Mouse (Mus musculus): ENCODE data around the gene Emilin3. TPM values are rescaled to one million over a fixed set of nuclear protein-coding genes. Genes with fewer than 3 reads are reported as not detected.
A peak's percentile ranks its signal among the peaks of the same experiment; 100 is the strongest.

Gene Emilin3
- polyA plus RNA-seq, 1 experiment from 2014 or later, result 2.2 TPM

GRCm38 (mm10) chr2:160874231-160874877 lies 37.8 kb downstream of the Emilin3 start:
- H3K36me3 ChIP-seq (ENCODE audit: control insufficient read depth, insufficient read depth, low read length), result no peaks in the 10 kb centered on the region
- DNase-seq (ENCODE audit: low spot score), result no peak
- 85% methylated on average over 5 of the region's 5 CpGs for WGBS
- H3K27me3 ChIP-seq (ENCODE audit: control insufficient read depth, insufficient read depth, low read length), result no peaks in the 10 kb centered on the region
- peaks cover 5% of the 10 kb centered on the region; the same call in 1 of the 2 replicates for H3K4me1 ChIP-seq (replicated peaks; ENCODE audit: control insufficient read depth, insufficient read depth, low read length)
- ATAC-seq (replicated peaks; ENCODE audit: low FRiP score), result no peak
- H3K9me3 ChIP-seq (ENCODE audit: control insufficient read depth, low read length), result peaks cover 2% of the 10 kb centered on the region; the same call in 1 of the 2 replicates
- no peak overlapping the region for H3K27ac ChIP-seq (ENCODE audit: low read depth, low read length)
- no peak overlapping the region for H3K9ac ChIP-seq (ENCODE audit: low read length)
- H3K4me2 ChIP-seq (ENCODE audit: low read depth, low read length, severe bottlenecking), result no peak overlapping the region
- H3K4me3 ChIP-seq (ENCODE audit: low read depth, low read length), result no peak overlapping the region

GRCm38 (mm10) chr2:160872890-160873382 lies 39.2 kb downstream of the Emilin3 start, which contains the start of gene Zhx3:
Zhx3 (minus strand) TSS chr2:160872998.
- DNase-seq (ENCODE audit: low spot score) (peak; percentile 99), ATAC-seq (replicated peaks; ENCODE audit: low FRiP score) (peak; percentile 98)
- peak within 1 kb of the TSS; percentile 91 for H3K27ac ChIP-seq (ENCODE audit: low read depth, low read length)
- peaks cover 5% of the 10 kb centered on the region; the same call in 1 of the 2 replicates for H3K4me1 ChIP-seq (replicated peaks; ENCODE audit: control insufficient read depth, insufficient read depth, low read length)
- no peaks in the 10 kb centered on the region for H3K36me3 ChIP-seq (ENCODE audit: control insufficient read depth, insufficient read depth, low read length)
- peak within 1 kb of the TSS; percentile 78 for H3K4me2 ChIP-seq (ENCODE audit: low read depth, low read length, severe bottlenecking)
- H3K27me3 ChIP-seq (ENCODE audit: control insufficient read depth, insufficient read depth, low read length), result no peaks in the 10 kb centered on the region
- 1% methylated on average over 47 of the region's 48 CpGs for WGBS
- peak within 1 kb of the TSS; percentile 87 for H3K9ac ChIP-seq (ENCODE audit: low read length)
- H3K4me3 ChIP-seq (ENCODE audit: low read depth, low read length), result peak within 1 kb of the TSS; percentile 80
- peaks cover 2% of the 10 kb centered on the region; the same call in 1 of the 2 replicates for H3K9me3 ChIP-seq (ENCODE audit: control insufficient read depth, low read length)

DNA sequence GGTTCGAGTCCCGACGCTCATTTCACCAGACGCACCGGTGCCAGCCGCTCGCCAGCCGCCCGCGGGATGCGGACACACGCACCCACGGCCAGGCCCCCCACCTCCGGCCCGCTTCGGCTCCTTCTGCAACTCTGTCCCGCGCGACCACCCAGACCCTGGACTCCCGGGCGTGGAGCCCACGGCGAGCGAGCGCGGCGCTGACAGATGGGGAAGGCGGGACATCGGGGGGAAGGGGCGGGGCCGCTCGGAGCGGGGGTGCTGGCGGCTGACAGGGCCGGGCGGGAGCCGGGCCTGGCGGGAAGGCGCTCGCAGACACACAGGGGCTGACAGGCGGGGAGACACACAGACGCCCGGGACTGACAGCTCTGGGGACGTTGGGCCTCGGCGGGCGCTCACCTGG lies 39.7 kb downstream of the Emilin3 start:
- no peaks in the 10 kb centered on the region for H3K27me3 ChIP-seq (ENCODE audit: control insufficient read depth, insufficient read depth, low read length)
- peak overlapping the region; percentile 80 for H3K4me3 ChIP-seq (ENCODE audit: low read depth, low read length)
- peak; percentile 87 for DNase-seq (ENCODE audit: low spot score)
- WGBS, result under 1% methylated on average over 38 of the region's 47 CpGs
- peak overlapping the region; percentile 87 for H3K9ac ChIP-seq (ENCODE audit: low read length)
- H3K4me1 ChIP-seq (replicated peaks; ENCODE audit: control insufficient read depth, insufficient read depth, low read length), result peaks cover 5% of the 10 kb centered on the region; the same call in 1 of the 2 replicates
- H3K9me3 ChIP-seq (ENCODE audit: control insufficient read depth, low read length), result peaks cover 2% of the 10 kb centered on the region; the same call in 1 of the 2 replicates
- no peaks in the 10 kb centered on the region for H3K36me3 ChIP-seq (ENCODE audit: control insufficient read depth, insufficient read depth, low read length)
- peak; percentile 92 for ATAC-seq (replicated peaks; ENCODE audit: low FRiP score)
- peak overlapping the region; percentile 91 for H3K27ac ChIP-seq (ENCODE audit: low read depth, low read length)
- H3K4me2 ChIP-seq (ENCODE audit: low read depth, low read length, severe bottlenecking), result peak overlapping the region; percentile 78

- Histone ChIP-seq H3K27me3 (ENCODE audit: control insufficient read depth, insufficient read depth, low read length) (no peaks in the 10 kb centered on the region), H3K4me2 (ENCODE audit: low read depth, low read length, severe bottlenecking) (no peak overlapping the region), H3K4me1 (replicated peaks; ENCODE audit: control insufficient read depth, insufficient read depth, low read length) (peaks cover 5% of the 10 kb centered on the region; the same call in 1 of the 2 replicates), H3K27ac (ENCODE audit: low read depth, low read length) (no peak overlapping the region), H3K9ac (ENCODE audit: low read length) (no peak overlapping the region; the same call in 1 of the 2 replicates), H3K36me3 (ENCODE audit: control insufficient read depth, insufficient read depth, low read length) (no peaks in the 10 kb centered on the region), H3K4me3 (ENCODE audit: low read depth, low read length) (no peak overlapping the region), H3K9me3 (ENCODE audit: control insufficient read depth, low read length) (peaks cover 2% of the 10 kb centered on the region; the same call in 1 of the 2 replicates)
- ATAC-seq (replicated peaks; ENCODE audit: low FRiP score) (no peak), DNase-seq (ENCODE audit: low spot score) (no peak)
- 85% methylated on average over 3 of the region's 3 CpGs for WGBS
These were observed 40.8 kb downstream of the Emilin3 start for GRCm38 (mm10) chr2:160871310-160871709.

DNA sequence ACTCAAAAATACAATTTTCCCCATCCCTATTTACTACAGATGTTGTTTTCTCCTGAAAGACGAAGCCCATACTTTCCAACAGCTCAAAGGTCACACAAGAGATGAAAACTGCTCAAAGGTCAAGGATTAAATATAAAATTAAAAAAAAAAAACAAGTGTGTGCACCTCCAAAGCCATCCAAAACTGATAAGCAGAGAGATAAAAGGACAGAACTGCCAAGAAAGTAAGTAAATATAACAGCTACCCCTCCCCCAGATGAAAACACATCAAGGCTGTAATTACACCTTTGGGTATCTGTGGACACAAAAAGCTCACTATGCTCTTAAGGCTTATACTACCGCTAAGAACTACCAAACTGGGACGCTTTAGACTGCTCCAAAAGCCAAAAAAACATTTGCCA lies 42.7 kb downstream of the Emilin3 start:
- H3K27me3 ChIP-seq (ENCODE audit: control insufficient read depth, insufficient read depth, low read length), result no peaks in the 10 kb centered on the region
- H3K4me1 ChIP-seq (replicated peaks; ENCODE audit: control insufficient read depth, insufficient read depth, low read length), result peaks cover 5% of the 10 kb centered on the region; the same call in 1 of the 2 replicates
- no peaks in the 10 kb centered on the region for H3K36me3 ChIP-seq (ENCODE audit: control insufficient read depth, insufficient read depth, low read length)
- H3K9me3 ChIP-seq (ENCODE audit: control insufficient read depth, low read length), result no peaks in the 10 kb centered on the region
- H3K27ac ChIP-seq (ENCODE audit: low read depth, low read length), result no peak overlapping the region
- ATAC-seq (replicated peaks; ENCODE audit: low FRiP score) (no peak), DNase-seq (ENCODE audit: low spot score) (no peak)
- no peak overlapping the region for H3K4me3 ChIP-seq (ENCODE audit: low read depth, low read length)
- H3K4me2 ChIP-seq (ENCODE audit: low read depth, low read length, severe bottlenecking), result no peak overlapping the region
- H3K9ac ChIP-seq (ENCODE audit: low read length), result no peak overlapping the region
- 66% methylated on average over 3 of the region's 3 CpGs for WGBS

DNA sequence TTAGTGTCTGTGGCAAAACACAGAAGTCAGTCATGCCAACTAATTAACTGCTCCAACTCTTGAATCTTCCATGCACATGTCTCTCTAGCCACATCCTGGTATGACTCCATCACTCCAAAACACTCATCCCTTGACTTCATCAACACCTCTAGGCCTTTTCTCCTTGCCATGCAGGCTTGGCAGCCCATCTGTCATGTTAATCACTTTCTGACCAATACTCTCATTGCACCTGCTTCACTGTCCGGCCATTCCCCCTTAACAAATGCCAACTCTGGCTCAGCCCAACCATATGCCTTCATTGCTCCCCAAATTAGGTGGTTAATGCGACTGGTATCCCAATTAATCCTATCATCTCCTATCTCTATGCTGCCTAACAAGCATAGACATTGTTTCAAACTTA lies 46.9 kb downstream of the Emilin3 start:
- no peaks in the 10 kb centered on the region for H3K4me1 ChIP-seq (replicated peaks; ENCODE audit: control insufficient read depth, insufficient read depth, low read length)
- H3K9me3 ChIP-seq (ENCODE audit: control insufficient read depth, low read length), result no peaks in the 10 kb centered on the region
- no peak overlapping the region for H3K9ac ChIP-seq (ENCODE audit: low read length)
- no peak overlapping the region for H3K4me3 ChIP-seq (ENCODE audit: low read depth, low read length)
- ATAC-seq (replicated peaks; ENCODE audit: low FRiP score), result no peak
- no peak overlapping the region for H3K27ac ChIP-seq (ENCODE audit: low read depth, low read length)
- 61% methylated on average over 2 of the region's 2 CpGs for WGBS
- DNase-seq (ENCODE audit: low spot score), result no peak
- no peak overlapping the region for H3K4me2 ChIP-seq (ENCODE audit: low read depth, low read length, severe bottlenecking)
- H3K27me3 ChIP-seq (ENCODE audit: control insufficient read depth, insufficient read depth, low read length), result no peaks in the 10 kb centered on the region
- no peaks in the 10 kb centered on the region for H3K36me3 ChIP-seq (ENCODE audit: control insufficient read depth, insufficient read depth, low read length)

DNA sequence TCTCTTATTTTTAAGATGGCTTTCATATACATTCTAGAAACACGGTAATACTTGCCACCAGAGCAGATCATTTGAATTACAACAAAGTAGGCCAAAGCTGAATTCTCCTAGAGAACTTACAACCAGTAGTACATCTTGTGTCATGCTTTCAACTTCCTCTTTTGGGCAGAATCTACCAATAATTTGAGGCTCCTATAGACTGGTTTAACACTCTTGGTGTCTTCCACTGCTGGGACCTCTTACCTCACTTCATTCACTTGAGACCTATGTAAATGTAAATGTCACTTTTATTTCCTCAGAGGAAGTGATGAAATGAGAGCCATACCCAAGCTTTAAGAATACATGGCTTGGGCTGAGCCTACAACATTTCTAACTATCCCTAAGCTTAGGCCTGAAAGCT lies 48.0 kb downstream of the Emilin3 start:
- no peak overlapping the region for H3K4me3 ChIP-seq (ENCODE audit: low read depth, low read length)
- WGBS, result 92% methylated on average over 1 of the region's 1 CpGs
- no peak for ATAC-seq (replicated peaks; ENCODE audit: low FRiP score)

GRCm38 (mm10) chr2:160860363-160860762 lies 51.8 kb downstream of the Emilin3 start:
- Histone ChIP-seq H3K9ac (ENCODE audit: low read length) (no peak overlapping the region), H3K4me3 (ENCODE audit: low read depth, low read length) (no peak overlapping the region), H3K27ac (ENCODE audit: low read depth, low read length) (no peak overlapping the region), H3K36me3 (ENCODE audit: control insufficient read depth, insufficient read depth, low read length) (no peaks in the 10 kb centered on the region), H3K4me1 (replicated peaks; ENCODE audit: control insufficient read depth, insufficient read depth, low read length) (no peaks in the 10 kb centered on the region), H3K27me3 (ENCODE audit: control insufficient read depth, insufficient read depth, low read length) (no peaks in the 10 kb centered on the region), H3K9me3 (ENCODE audit: control insufficient read depth, low read length) (no peaks in the 10 kb centered on the region), H3K4me2 (ENCODE audit: low read depth, low read length, severe bottlenecking) (no peak overlapping the region)
- ATAC-seq (replicated peaks; ENCODE audit: low FRiP score) (no peak), DNase-seq (ENCODE audit: low spot score) (no peak)
- 86% methylated on average over 1 of the region's 1 CpGs for WGBS

More for the DNA sequence above, 48.0 kb downstream of the Emilin3 start:
- Histone ChIP-seq H3K9ac (ENCODE audit: low read length) (no peak overlapping the region), H3K9me3 (ENCODE audit: control insufficient read depth, low read length) (no peaks in the 10 kb centered on the region), H3K4me1 (replicated peaks; ENCODE audit: control insufficient read depth, insufficient read depth, low read length) (no peaks in the 10 kb centered on the region), H3K36me3 (ENCODE audit: control insufficient read depth, insufficient read depth, low read length) (no peaks in the 10 kb centered on the region), H3K4me2 (ENCODE audit: low read depth, low read length, severe bottlenecking) (no peak overlapping the region), H3K27ac (ENCODE audit: low read depth, low read length) (no peak overlapping the region), H3K27me3 (ENCODE audit: control insufficient read depth, insufficient read depth, low read length) (no peaks in the 10 kb centered on the region)
- no peak for DNase-seq (ENCODE audit: low spot score)
